In the genomic region with DNA sequence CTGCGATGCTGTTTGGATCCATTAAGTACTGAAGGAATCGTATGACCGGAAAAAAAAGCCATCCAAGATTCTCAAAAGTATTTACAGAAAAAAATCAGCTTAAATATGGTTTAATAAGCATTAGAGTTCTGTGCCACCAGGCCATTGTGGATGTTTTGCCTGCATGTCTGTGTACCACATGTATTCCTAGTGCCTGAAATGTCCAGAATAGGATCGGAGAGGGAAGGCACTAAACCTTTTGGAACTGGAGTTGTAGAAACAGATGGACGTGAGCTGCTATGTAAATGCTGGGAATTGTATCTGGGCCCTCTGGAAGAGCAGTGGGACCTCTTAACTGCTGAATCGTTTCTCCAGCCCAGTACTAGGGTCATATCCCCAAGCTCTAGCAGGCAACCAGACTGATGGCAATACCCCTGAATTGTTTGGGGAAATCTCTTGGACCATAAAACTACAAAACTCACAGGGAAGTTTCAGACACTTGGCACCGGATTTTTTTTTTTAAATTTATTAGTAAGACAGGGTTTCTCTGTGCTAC, we compare ENCODE assay signal across 8 mouse cellular contexts.
DNase-seq lines count a peak whose midpoint lies in the region; ATAC-seq and TF ChIP-seq lines count a peak whose summit lies in the region.

No protein-coding gene starts in this region.

- TF ChIP-seq CTCF in left cerebral cortex, adult 2 months (IDR thresholded peaks at IDR 0.05): no peak
- no peak for TF ChIP-seq CTCF in olfactory bulb, adult 2 months (IDR thresholded peaks at IDR 0.05; ENCODE audit: insufficient read depth, low read depth, low read length)

- ATAC-seq in embryonic facial prominence, embryonic 15.5 days (ENCODE audit: insufficient number of reproducible peaks, low FRiP score, low TSS enrichment, low read depth): no peak
- ATAC-seq in limb, embryonic 12.5 days (ENCODE audit: insufficient number of reproducible peaks, insufficient read depth, low FRiP score, low TSS enrichment, low read depth): no peak

- peak overlapping the region; percentile 43 for H3K4me2 ChIP-seq in embryonic facial prominence, embryonic 15.5 days (replicated peaks)
- H3K4me2 ChIP-seq in limb, embryonic 12.5 days: peak overlapping the region; percentile 58

- no peaks in the 10 kb centered on the region for H3K27me3 ChIP-seq in embryonic facial prominence, embryonic 15.5 days
- H3K27me3 ChIP-seq in limb, embryonic 12.5 days: no peaks in the 10 kb centered on the region

- no peaks in the 10 kb centered on the region for H3K36me3 ChIP-seq in embryonic facial prominence, embryonic 15.5 days
- no peaks in the 10 kb centered on the region for H3K36me3 ChIP-seq in limb, embryonic 12.5 days

- intact Hi-C loops in left cerebral cortex, adult 2 months (cut with DNase I): loop anchor here (5.0 kb wide), 1 partner anchor 93 kb away; no protein-coding TSS in a partner anchor
- intact Hi-C loops in left cerebral cortex, postnatal 36 days (cut with DNase I): no loop called here

- H3K4me3 ChIP-seq in left cerebral cortex, adult 2 months: peak overlapping the region; percentile 61
- peak overlapping the region; percentile 54 for H3K4me3 ChIP-seq in embryonic facial prominence, embryonic 15.5 days (replicated peaks)
- peak overlapping the region; percentile 47 for H3K4me3 ChIP-seq in limb, embryonic 12.5 days (replicated peaks)
- H3K4me3 ChIP-seq in olfactory bulb, adult 2 months (ENCODE audit: insufficient read depth, low read depth, low read length): peak overlapping the region; percentile 81

- peak overlapping the region; percentile 83 for H3K27ac ChIP-seq in left cerebral cortex, adult 2 months
- peak overlapping the region; percentile 88 for H3K27ac ChIP-seq in embryonic facial prominence, embryonic 15.5 days (replicated peaks)
- peak overlapping the region; percentile 89 for H3K27ac ChIP-seq in limb, embryonic 12.5 days
- H3K27ac ChIP-seq in olfactory bulb, adult 2 months (ENCODE audit: insufficient read depth, low read depth, low read length): no peak overlapping the region; the same call in 1 of the 2 replicates

- H3K4me1 ChIP-seq in embryonic facial prominence, embryonic 15.5 days: no peaks in the 10 kb centered on the region
- 0 out of 2 replicates have a peak, but pooled peaks cover 3% of the 10 kb centered on the region for H3K4me1 ChIP-seq in limb, embryonic 12.5 days (replicated peaks)
- H3K4me1 ChIP-seq in olfactory bulb, adult 2 months (ENCODE audit: control insufficient read depth, insufficient read depth, low read length): no peaks in the 10 kb centered on the region

- DNase-seq in left cerebral cortex, adult 2 months (ENCODE audit: extremely low spot score in 1 of 2, low spot score in 2 of 2): no peak
- DNase-seq in left cerebral cortex, postnatal 36 days (ENCODE audit: low spot score in 2 of 2): no peak
- no peak for DNase-seq in spleen, postnatal 14 days (ENCODE audit: low spot score in 2 of 2)
- DNase-seq in layer of hippocampus, postnatal 14 days (ENCODE audit: low spot score in 2 of 2): no peak
- no peak for DNase-seq in urinary bladder, postnatal 10 days (ENCODE audit: low spot score)

- no peaks in the 10 kb centered on the region for H3K9me3 ChIP-seq in embryonic facial prominence, embryonic 15.5 days (replicated peaks)
- no peaks in the 10 kb centered on the region for H3K9me3 ChIP-seq in limb, embryonic 12.5 days

- WGBS in embryonic facial prominence, embryonic 15.5 days: 29% methylated on average over 7 of the region's 7 CpGs
- WGBS in limb, embryonic 12.5 days: 41% methylated on average over 7 of the region's 7 CpGs
- 15% methylated on average over 7 of the region's 7 CpGs for WGBS in olfactory bulb, adult 2 months

- H3K9ac ChIP-seq in embryonic facial prominence, embryonic 15.5 days: 0 out of 2 replicates have a peak overlapping the region, but pooled peaks have one; percentile 10
- H3K9ac ChIP-seq in limb, embryonic 12.5 days (replicated peaks): peak overlapping the region; percentile 63; the same call in 1 of the 2 replicates

- TF ChIP-seq POLR2A in olfactory bulb, adult 2 months (IDR thresholded peaks at IDR 0.05; ENCODE audit: insufficient read depth, low read depth, low read length): no peak
